Mouse (Mus musculus): ENCODE measurements around the gene Lmo2. TPM values are rescaled to one million over a fixed set of nuclear protein-coding genes. Genes with fewer than 3 reads are reported as not detected.

Gene Lmo2
- polyA plus RNA-seq, 1 experiment from 2014 or later = 15.7 TPM

DNA sequence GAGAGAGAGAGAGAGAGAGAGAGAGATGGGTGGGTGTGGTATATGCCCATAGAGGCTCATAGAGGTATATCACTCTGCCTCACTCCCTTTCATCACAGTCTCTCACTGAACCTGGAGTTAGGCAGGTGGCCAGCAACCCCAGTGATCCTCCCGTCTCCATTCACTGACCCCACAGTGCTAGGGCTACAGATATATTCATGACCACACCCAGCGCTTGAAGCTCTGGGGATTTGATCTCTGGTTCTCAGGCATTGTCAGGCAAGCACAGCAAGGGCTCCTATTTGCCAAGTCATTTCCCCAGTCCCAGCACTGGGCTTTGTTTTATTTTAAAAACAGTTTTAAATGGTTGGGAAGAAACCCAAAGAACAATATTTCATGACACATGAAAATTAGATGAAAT lies 25.8 kb upstream of the Lmo2 start:
- 65% methylated on average over 2 of the region's 2 CpGs for WGBS
- no peak for DNase-seq (ENCODE audit: low spot score)
- Histone ChIP-seq H3K27ac (replicated peaks) (no peak overlapping the region), H3K4me3 (no peak overlapping the region), H3K36me3 (replicated peaks) (no peaks in the 10 kb centered on the region), H3K27me3 (replicated peaks; ENCODE audit: low read depth, poor library complexity, severe bottlenecking) (no peaks in the 10 kb centered on the region), H3K4me1 (peaks cover 28% of the 10 kb centered on the region), H3K9me3 (no peaks in the 10 kb centered on the region)

DNA sequence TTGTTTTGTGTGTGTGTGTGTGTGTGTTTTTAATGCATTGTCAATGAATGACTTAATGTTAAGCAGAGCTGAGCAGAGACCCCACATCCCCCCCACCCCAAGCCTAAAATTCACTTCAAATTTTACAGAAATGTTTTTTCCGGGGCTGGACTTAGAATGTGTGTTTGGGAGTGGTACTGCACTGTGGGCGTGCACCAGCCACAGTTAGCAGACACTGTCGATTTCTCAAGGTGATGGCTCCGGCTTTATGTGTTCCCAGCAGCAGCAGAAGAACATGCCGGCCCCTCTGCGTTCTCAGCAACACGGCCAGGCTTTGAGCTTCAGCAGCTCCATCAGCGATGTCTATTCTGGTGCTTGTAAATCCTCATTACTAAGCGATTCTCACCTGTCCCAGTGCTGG lies 25.3 kb upstream of the Lmo2 start:
- H3K27ac ChIP-seq (replicated peaks) = no peak overlapping the region
- H3K36me3 ChIP-seq (replicated peaks) = no peaks in the 10 kb centered on the region
- H3K9me3 ChIP-seq = no peaks in the 10 kb centered on the region
- 82% methylated on average over 9 of the region's 9 CpGs for WGBS
- H3K4me1 ChIP-seq = peaks cover 28% of the 10 kb centered on the region
- H3K27me3 ChIP-seq (replicated peaks; ENCODE audit: low read depth, poor library complexity, severe bottlenecking) = no peaks in the 10 kb centered on the region
- DNase-seq (ENCODE audit: low spot score) = no peak
- H3K4me3 ChIP-seq = no peak overlapping the region

DNA sequence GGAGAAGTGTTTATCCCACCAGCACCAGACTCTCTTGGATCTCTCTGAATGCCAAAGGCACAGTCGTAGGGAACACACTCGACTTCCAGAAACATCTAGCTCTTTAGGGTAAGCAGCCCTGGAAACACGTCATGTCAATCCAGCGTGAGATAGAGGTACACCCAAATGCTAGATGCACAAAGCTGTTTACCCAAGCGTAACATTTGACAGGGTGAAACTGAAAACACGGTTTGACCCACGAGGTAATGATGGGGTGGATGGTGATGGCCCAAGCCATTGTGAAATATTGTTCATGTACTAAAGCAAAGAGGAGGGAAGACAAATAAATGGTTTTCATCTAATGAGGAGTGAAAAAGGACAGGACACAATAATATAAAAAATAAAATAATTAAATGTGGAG lies 23.5 kb upstream of the Lmo2 start:
- Histone ChIP-seq H3K36me3 (replicated peaks) (no peaks in the 10 kb centered on the region), H3K27ac (replicated peaks) (no peak overlapping the region), H3K9me3 (no peaks in the 10 kb centered on the region), H3K4me1 (peaks cover 23% of the 10 kb centered on the region), H3K4me3 (no peak overlapping the region), H3K27me3 (replicated peaks; ENCODE audit: low read depth, poor library complexity, severe bottlenecking) (no peaks in the 10 kb centered on the region)
- 59% methylated on average over 7 of the region's 7 CpGs for WGBS
- no peak for DNase-seq (ENCODE audit: low spot score)

DNA sequence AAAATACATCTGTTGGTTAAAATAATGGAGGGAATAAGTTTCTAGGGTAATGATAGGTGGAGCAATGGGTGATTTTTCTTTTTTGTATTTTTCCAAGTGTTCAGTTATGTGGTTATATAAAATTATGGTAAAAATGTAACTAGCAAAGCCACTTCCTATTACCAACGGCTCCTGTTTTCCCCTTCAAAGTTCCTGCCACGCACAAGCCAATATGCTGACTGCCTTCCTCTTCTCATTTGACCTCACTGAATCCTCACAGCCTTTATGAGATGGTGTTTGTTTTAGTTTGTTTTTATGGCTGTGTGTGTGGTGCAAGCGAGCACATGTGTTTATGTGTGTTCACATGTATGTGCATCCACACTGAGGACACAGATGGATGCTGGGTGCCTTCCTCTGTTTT lies 23.1 kb upstream of the Lmo2 start:
- DNase-seq (ENCODE audit: low spot score) = no peak
- WGBS = 86% methylated on average over 3 of the region's 3 CpGs
- Histone ChIP-seq H3K27ac (replicated peaks) (no peak overlapping the region), H3K4me3 (no peak overlapping the region), H3K9me3 (no peaks in the 10 kb centered on the region), H3K27me3 (replicated peaks; ENCODE audit: low read depth, poor library complexity, severe bottlenecking) (no peaks in the 10 kb centered on the region), H3K36me3 (replicated peaks) (no peaks in the 10 kb centered on the region), H3K4me1 (peaks cover 23% of the 10 kb centered on the region)

DNA sequence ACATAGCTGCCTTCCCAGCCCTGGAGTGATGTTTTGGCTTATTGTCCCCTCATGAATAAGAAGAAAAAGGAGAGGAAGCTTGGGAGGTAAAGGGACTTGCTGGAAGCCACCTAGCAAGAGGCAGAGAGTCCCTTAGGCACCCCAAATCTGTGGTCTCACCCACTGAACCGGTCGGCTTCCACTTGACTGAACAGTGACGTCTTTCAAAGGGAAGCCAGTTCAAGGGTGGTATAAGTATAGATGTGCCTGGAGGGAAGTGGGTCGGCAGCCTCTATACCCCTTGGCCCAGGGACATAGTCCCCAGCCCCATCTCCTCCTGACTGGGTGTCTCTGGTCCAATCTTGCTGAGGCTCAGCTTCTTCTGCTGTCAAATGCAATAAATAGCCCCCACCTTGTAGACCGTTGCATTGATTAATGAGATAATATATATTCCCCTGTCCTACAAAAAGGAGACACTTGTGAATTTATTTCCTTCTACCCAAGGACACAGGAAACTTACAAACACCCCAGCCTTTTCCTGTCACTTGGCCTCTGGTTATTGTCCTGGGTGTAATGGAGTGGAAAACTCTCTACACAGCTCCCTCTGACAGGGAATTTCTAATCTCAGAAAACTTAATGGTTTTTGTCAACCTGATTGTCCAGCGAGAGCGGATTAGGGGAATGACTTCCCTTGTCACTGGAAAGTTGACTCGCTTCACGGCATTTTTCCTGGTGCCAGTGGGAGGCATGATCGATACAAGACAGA lies 21.9 kb upstream of the Lmo2 start:
- WGBS = 69% methylated on average over 10 of the region's 10 CpGs
- H3K27me3 ChIP-seq (replicated peaks; ENCODE audit: low read depth, poor library complexity, severe bottlenecking) = no peaks in the 10 kb centered on the region
- no peak for DNase-seq (ENCODE audit: low spot score)

DNA sequence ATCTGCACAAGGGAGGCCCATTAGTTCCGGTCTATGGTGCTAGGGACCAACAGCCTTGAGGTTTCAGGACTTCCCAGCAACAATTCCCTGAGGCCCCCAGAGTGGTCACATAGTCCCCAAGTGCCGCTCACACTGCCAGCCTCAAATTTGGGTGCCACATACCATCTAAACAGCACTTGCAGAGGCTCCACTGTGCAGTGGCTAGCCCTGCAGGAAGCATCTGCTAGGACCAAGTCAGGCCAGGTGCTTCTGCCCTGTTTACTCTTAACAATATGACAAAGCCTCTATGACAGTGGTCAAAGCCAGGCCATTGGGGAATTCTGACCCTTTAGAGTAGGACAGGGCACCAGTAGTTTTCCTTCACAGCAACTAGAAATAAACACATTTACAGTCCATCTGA lies 21.1 kb upstream of the Lmo2 start:
- WGBS = 83% methylated on average over 2 of the region's 2 CpGs
- Histone ChIP-seq H3K27ac (replicated peaks) (no peak overlapping the region), H3K36me3 (replicated peaks) (no peaks in the 10 kb centered on the region), H3K9me3 (no peaks in the 10 kb centered on the region), H3K4me1 (peaks cover 15% of the 10 kb centered on the region), H3K4me3 (no peak overlapping the region), H3K27me3 (replicated peaks; ENCODE audit: low read depth, poor library complexity, severe bottlenecking) (no peaks in the 10 kb centered on the region)
- no peak for DNase-seq (ENCODE audit: low spot score)

More for the DNA sequence above, 21.9 kb upstream of the Lmo2 start:
- no peaks in the 10 kb centered on the region for H3K9me3 ChIP-seq
- H3K4me3 ChIP-seq = no peak overlapping the region
- no peak overlapping the region for H3K27ac ChIP-seq (replicated peaks)
- H3K36me3 ChIP-seq (replicated peaks) = no peaks in the 10 kb centered on the region
- peaks cover 18% of the 10 kb centered on the region for H3K4me1 ChIP-seq

DNA sequence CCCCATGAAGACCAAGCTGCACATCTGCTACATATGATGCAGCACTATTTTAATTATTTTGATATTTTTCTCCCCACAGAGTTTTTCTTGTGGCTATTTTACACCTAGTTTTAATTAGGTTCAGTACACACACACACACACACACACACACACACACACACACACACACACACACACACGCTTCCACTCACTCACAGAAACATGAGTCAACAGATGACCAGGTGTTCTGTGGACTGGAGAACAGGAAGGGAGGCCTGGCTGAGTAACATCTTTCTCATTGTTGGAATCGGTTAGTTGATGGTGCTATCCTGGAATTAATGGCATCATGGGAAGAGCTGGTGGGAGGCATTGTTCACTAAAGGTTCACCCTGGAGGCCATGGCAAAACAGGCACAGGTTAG lies 20.1 kb upstream of the Lmo2 start:
- WGBS = 84% methylated on average over 2 of the region's 2 CpGs
- H3K4me3 ChIP-seq = no peak overlapping the region
- no peak overlapping the region for H3K27ac ChIP-seq (replicated peaks)
- H3K36me3 ChIP-seq (replicated peaks) = no peaks in the 10 kb centered on the region
- H3K9me3 ChIP-seq = no peaks in the 10 kb centered on the region
- no peak for DNase-seq (ENCODE audit: low spot score)
- H3K4me1 ChIP-seq = peaks cover 12% of the 10 kb centered on the region
- no peaks in the 10 kb centered on the region for H3K27me3 ChIP-seq (replicated peaks; ENCODE audit: low read depth, poor library complexity, severe bottlenecking)

DNA sequence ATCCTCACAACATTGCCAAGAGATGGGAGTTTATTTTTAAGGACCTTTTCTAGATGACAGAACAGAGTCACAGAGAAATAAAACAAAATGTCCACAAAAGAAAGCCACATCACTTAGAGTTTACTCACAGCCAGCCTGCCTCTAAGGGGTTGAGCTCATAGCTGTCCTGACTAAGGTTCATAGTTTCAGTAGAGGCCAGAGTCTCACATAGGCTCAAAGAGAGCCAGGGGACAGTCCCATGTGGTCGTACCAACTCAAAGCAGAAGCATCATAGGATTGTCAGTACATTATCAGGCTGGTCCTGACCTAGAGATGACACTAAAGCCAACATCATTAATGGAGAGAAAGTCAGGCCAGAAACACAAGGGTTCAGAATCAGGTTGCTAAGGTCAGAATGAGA lies 19.2 kb upstream of the Lmo2 start:
- H3K4me3 ChIP-seq = no peak overlapping the region
- no peak overlapping the region for H3K27ac ChIP-seq (replicated peaks)
- H3K4me1 ChIP-seq = peaks cover 12% of the 10 kb centered on the region
- no peaks in the 10 kb centered on the region for H3K9me3 ChIP-seq
- H3K36me3 ChIP-seq (replicated peaks) = no peaks in the 10 kb centered on the region
- WGBS = 80% methylated on average over 1 of the region's 1 CpGs
- no peak for DNase-seq (ENCODE audit: low spot score)
- no peaks in the 10 kb centered on the region for H3K27me3 ChIP-seq (replicated peaks; ENCODE audit: low read depth, poor library complexity, severe bottlenecking)

DNA sequence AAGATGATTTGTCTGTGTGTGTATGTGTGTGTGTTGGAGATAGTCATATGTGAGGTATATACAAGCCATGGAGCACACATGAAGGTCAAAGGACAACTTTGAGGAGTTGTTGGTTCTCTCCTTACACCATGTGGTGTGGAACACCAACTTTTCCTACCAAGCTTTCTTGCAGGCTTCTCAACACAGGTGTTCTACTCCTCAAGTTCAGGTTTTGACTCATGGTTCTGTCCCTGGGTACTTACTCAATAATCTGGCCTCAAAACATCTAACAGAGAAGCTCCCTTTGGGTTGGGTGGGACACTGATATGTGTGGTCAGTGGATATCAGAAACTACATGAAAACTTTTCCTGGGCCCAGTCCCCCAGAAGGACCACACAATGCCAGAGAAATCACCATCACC lies 18.8 kb upstream of the Lmo2 start:
- no peaks in the 10 kb centered on the region for H3K9me3 ChIP-seq
- H3K27ac ChIP-seq (replicated peaks) = no peak overlapping the region
- H3K27me3 ChIP-seq (replicated peaks; ENCODE audit: low read depth, poor library complexity, severe bottlenecking) = no peaks in the 10 kb centered on the region
- no peaks in the 10 kb centered on the region for H3K36me3 ChIP-seq (replicated peaks)
- H3K4me3 ChIP-seq = no peak overlapping the region
- peaks cover 12% of the 10 kb centered on the region for H3K4me1 ChIP-seq
- DNase-seq (ENCODE audit: low spot score) = no peak

DNA sequence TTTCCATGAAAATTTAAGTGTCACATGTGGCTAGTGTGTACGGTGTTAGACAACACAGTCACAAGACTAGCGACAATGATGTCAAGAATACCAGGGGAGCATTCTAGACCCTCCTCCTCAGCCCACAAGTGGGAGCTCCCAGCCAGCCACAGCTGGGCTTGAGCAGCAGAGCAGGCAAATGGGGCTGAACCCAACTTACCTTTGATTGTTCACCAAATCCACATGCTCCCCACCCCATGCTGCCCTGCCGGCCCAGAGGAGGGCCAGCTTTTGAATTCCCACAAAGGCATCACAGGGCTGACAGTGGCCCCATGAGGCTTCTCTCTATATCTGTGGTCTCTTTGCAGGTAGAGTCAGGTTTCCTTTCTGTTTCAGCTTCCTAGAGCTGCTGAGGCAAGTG lies 16.7 kb upstream of the Lmo2 start:
- Histone ChIP-seq H3K36me3 (replicated peaks) (no peaks in the 10 kb centered on the region), H3K27ac (replicated peaks) (no peak overlapping the region), H3K4me1 (peaks cover 6% of the 10 kb centered on the region), H3K4me3 (no peak overlapping the region), H3K27me3 (replicated peaks; ENCODE audit: low read depth, poor library complexity, severe bottlenecking) (0 out of 2 replicates have a peak, but pooled peaks cover 3% of the 10 kb centered on the region), H3K9me3 (no peaks in the 10 kb centered on the region)
- 70% methylated on average over 3 of the region's 3 CpGs for WGBS
- DNase-seq (ENCODE audit: low spot score) = no peak

DNA sequence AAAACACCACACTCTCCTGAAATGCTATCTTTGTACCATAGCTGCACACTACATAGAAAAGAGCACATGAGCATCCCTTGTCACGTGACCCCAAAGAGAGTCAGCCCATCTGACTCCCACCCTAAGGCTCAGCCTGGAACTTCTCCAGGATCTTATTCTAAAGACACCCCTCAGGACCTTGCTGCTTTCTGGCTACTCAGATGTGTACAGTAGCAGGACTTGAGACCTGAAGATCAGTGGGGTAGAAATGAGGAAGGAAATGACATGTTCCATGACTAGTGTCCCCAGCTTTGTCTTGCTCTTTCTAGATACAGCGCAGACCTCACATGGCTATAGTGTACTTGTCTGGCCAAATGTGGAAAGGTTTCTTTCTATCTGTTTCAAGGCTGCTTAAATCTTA lies 12.9 kb upstream of the Lmo2 start:
- Histone ChIP-seq H3K27me3 (replicated peaks; ENCODE audit: low read depth, poor library complexity, severe bottlenecking) (0 out of 2 replicates have a peak, but pooled peaks cover 3% of the 10 kb centered on the region), H3K27ac (replicated peaks) (no peak overlapping the region), H3K36me3 (replicated peaks) (no peaks in the 10 kb centered on the region), H3K4me1 (peaks cover 11% of the 10 kb centered on the region; the same call in 1 of the 2 replicates), H3K9me3 (no peaks in the 10 kb centered on the region), H3K4me3 (no peak overlapping the region)
- DNase-seq (ENCODE audit: low spot score) = no peak
- WGBS = 88% methylated on average over 2 of the region's 2 CpGs

DNA sequence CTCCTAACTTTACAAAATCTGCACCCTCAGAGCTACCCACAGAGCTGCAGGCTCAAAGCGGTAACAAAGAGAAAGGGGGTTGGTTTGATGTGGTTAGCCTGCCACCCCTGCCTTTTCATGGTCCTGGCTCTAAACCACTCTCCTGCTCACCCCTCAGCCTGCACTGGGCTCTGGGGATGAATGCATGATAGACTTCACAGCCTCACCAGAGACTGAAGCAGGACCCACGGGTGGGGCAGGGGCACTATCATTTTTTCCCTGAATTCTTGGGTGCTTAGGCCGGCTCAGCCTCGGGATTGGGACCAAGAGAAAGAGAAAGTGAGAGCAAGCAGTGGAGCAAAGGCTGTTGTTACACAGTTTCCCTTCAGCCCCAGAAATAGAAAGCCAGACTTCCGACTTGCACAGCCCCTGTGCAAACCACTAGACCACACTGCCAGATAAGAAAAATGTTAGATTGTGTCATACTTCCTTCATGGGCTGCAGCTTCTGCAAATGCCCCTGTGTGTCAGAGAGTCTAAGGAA lies 12.2 kb upstream of the Lmo2 start:
- no peak overlapping the region for H3K4me3 ChIP-seq
- H3K9me3 ChIP-seq = no peaks in the 10 kb centered on the region
- no peak overlapping the region for H3K27ac ChIP-seq (replicated peaks)
- H3K4me1 ChIP-seq = peaks cover 11% of the 10 kb centered on the region; the same call in 1 of the 2 replicates
- no peak for DNase-seq (ENCODE audit: low spot score)
- WGBS = 77% methylated on average over 5 of the region's 5 CpGs
- 0 out of 2 replicates have a peak, but pooled peaks cover 3% of the 10 kb centered on the region for H3K27me3 ChIP-seq (replicated peaks; ENCODE audit: low read depth, poor library complexity, severe bottlenecking)
- H3K36me3 ChIP-seq (replicated peaks) = no peaks in the 10 kb centered on the region

DNA sequence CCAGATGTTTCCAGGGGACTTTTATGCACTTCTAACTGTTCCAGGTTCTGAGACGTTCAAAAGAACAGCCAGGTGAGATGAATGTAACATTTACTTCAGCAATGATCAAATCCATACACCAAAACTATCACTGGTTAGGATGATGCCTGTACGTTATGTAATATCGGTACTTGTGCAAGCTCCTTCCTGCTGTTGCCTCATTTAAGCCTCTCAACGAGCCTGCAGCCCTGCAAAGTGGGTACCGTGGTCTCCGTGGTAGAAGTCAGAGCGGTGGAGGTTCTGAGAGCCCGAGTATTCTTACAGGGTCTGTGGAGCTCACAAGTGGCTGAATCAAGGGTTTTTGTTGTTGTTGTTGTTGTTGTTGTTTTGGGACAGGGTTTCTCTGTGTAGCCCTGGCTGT lies 10.9 kb upstream of the Lmo2 start:
- Histone ChIP-seq H3K9me3 (no peaks in the 10 kb centered on the region), H3K36me3 (replicated peaks) (no peaks in the 10 kb centered on the region), H3K27ac (replicated peaks) (no peak overlapping the region), H3K4me1 (peaks cover 11% of the 10 kb centered on the region; the same call in 1 of the 2 replicates), H3K27me3 (replicated peaks; ENCODE audit: low read depth, poor library complexity, severe bottlenecking) (0 out of 2 replicates have a peak, but pooled peaks cover 3% of the 10 kb centered on the region), H3K4me3 (no peak overlapping the region)
- no peak for DNase-seq (ENCODE audit: low spot score)
- WGBS = 88% methylated on average over 8 of the region's 8 CpGs

Data from embryonic facial prominence, embryonic 10.5 days (tissue).